Mouse (Mus musculus) kidney, adult 2 months (tissue): Measurements from ENCODE around the gene Foxc2. TPM values are rescaled to one million over a fixed set of nuclear protein-coding genes. Genes with fewer than 3 reads are reported as not detected.

Experiments used
- DNase-seq: peaks from one replicate; pipeline ENCODE4 v3.0.0; 2021
- H3K27ac ChIP-seq: fragments of 200-500 bp; 2 replicates; pipeline ENCODE4 v1.5.1; 2012; ENCODE audit warnings: low read depth, low read length, control low read depth, inconsistent platforms; ENCODE audit not compliant: insufficient read depth
- H3K27me3 ChIP-seq: fragments of 200-500 bp; replicated peaks from 2 replicates; pipeline ENCODE4 v1.6.1; 2012; ENCODE audit warnings: mild to moderate bottlenecking, moderate library complexity, low read length, inconsistent platforms; ENCODE audit not compliant: control insufficient read depth, insufficient read depth
- H3K36me3 ChIP-seq: fragments of 200-500 bp; 2 replicates; pipeline ENCODE4 v1.6.1; 2012; ENCODE audit warnings: mild to moderate bottlenecking, moderate library complexity, low read length, inconsistent platforms; ENCODE audit not compliant: control insufficient read depth, insufficient read depth
- H3K4me1 ChIP-seq: fragments of 200-500 bp; 2 replicates; pipeline ENCODE4 v1.6.1; 2011; ENCODE audit warnings: low read length; ENCODE audit not compliant: control insufficient read depth, insufficient read depth
- H3K4me3 ChIP-seq: fragments of 200-500 bp; 2 replicates; pipeline ENCODE4 v1.5.1; 2011; ENCODE audit warnings: mild to moderate bottlenecking, low read depth, low read length, control low read depth; ENCODE audit not compliant: insufficient read depth
- CTCF ChIP-seq: fragments of 200-500 bp; conservative IDR thresholded peaks from 2 replicates; pipeline ENCODE4 v1.5.1; 2011; ENCODE audit warnings: low read depth, mild to moderate bottlenecking, control low read depth, low read length, moderate library complexity, mixed read lengths; ENCODE audit not compliant: insufficient read depth, insufficient read length
- POLR2A ChIP-seq: fragments of 200-500 bp; IDR thresholded peaks from one replicate; pipeline ENCODE4 v1.6.1; 2011; ENCODE audit warnings: low read depth, low read length, control low read depth
- WGBS: fragments of 180-500 bp; shearing (Covaris S2); methylation state at CpG from one replicate; pipeline ENCODE4 v1.1.7; 2018; 5-methylcytosine and 5-hydroxymethylcytosine counted together
- polyA plus RNA-seq: library from polyadenylated mRNA; depleted of rRNA; stranded (reverse); fragments of >200 nt; gene quantifications from 2 replicates; pipeline ENCODE4 v1.2.3, GENCODE M21; 2012

Gene Foxc2
- polyA plus RNA-seq, 1 experiment = 5.8 TPM

DNA sequence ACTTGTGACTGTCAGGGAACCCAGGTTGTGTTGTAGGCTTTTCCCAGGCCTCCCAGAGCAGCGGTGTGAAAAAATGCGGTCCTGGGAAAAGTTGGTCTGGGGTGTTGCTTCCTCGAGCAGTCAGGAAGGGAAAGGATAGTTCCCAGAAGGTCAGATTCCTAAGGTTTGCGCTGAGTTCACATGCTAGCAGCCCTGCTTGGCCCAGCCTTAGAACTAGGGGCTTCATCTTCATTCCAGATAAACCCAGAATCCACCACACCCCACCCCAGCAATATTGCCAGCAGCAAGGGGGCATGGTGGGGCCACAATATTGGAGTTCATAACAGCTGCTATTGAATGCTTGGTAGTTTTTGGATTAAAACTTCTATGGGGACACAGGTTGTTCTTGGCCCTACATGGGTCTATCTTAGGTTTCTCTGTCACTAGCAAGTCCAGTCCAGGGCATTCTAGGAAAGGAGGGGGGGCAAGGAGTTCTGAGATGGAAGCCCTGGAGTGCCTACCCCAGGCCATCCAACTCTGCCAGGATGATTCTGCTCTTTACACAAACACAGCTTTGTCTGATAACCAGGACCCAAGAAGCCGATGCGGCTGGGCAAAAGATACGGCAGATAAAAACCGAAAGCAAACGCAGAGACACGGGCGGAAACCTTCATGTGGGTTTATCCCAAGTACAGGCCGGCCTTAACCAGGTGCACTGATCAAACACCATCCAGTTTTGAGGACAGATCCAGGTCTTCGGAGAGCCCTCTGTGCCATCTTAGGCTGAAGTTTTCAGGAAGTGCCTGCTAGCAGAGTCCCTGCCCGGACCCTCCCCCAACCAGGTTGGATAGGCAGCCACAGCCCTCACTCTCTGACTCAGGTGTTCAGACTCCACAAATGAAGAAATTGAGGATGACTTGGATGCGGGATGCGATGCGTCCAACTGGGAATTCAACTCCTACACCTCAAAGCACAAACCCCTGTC is 4.8 kb downstream of the Foxc2 start:
- DNase-seq = no peak
- 0 out of 2 replicates have a peak, but pooled peaks cover 6% of the 10 kb centered on the region for H3K27me3 ChIP-seq
- 45% methylated on average over 17 of the region's 17 CpGs for WGBS
- no peak overlapping the region for H3K27ac ChIP-seq
- no peaks in the 10 kb centered on the region for H3K36me3 ChIP-seq
- TF ChIP-seq CTCF (no peak), POLR2A (no peak)
- peak overlapping the region; percentile 20 for H3K4me3 ChIP-seq
- H3K4me1 ChIP-seq = no peaks in the 10 kb centered on the region

DNA sequence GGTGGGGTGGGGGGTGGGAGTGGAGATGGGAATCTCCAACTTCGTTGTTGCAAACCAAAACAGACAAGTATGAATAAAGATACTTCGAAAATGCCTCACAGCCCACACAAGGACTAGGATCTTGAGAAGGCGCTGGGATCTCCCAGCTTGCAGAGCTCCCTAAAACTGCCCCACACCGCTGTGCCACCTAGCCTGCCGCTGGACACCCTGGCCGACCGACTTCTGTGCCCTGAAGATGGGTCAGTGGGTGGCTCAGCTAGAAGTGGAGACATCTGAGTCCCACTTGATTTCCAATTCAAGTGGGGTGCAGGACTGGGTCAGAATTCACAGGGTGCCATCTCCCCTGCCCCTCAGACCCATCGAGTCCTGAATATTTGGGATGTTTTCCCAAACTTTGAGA is 5.7 kb downstream of the Foxc2 start:
- Histone ChIP-seq H3K27ac (no peak overlapping the region), H3K36me3 (no peaks in the 10 kb centered on the region), H3K4me1 (no peaks in the 10 kb centered on the region), H3K27me3 (0 out of 2 replicates have a peak, but pooled peaks cover 6% of the 10 kb centered on the region), H3K4me3 (no peak overlapping the region)
- no peak for TF ChIP-seq CTCF
- TF ChIP-seq POLR2A = no peak
- no peak for DNase-seq
- 62% methylated on average over 8 of the region's 8 CpGs for WGBS

GRCm38 (mm10) chr8:121122368-121122767 is 6.4 kb downstream of the Foxc2 start:
- Histone ChIP-seq H3K4me3 (no peak overlapping the region), H3K27ac (no peak overlapping the region), H3K36me3 (no peaks in the 10 kb centered on the region), H3K27me3 (0 out of 2 replicates have a peak, but pooled peaks cover 5% of the 10 kb centered on the region), H3K4me1 (no peaks in the 10 kb centered on the region)
- TF ChIP-seq CTCF = no peak
- TF ChIP-seq POLR2A = no peak
- 65% methylated on average over 7 of the region's 7 CpGs for WGBS
- no peak for DNase-seq

GRCm38 (mm10) chr8:121123113-121123512 is 7.1 kb downstream of the Foxc2 start:
- Histone ChIP-seq H3K36me3 (no peaks in the 10 kb centered on the region), H3K27me3 (0 out of 2 replicates have a peak, but pooled peaks cover 1% of the 10 kb centered on the region), H3K4me3 (no peak overlapping the region), H3K27ac (no peak overlapping the region), H3K4me1 (no peaks in the 10 kb centered on the region)
- TF ChIP-seq POLR2A (no peak), CTCF (no peak)
- WGBS = 91% methylated on average over 2 of the region's 2 CpGs
- no peak for DNase-seq

- H3K36me3 ChIP-seq = no peaks in the 10 kb centered on the region
- H3K27me3 ChIP-seq = no peaks in the 10 kb centered on the region
- no peak for TF ChIP-seq CTCF
- no peak for TF ChIP-seq POLR2A
- H3K27ac ChIP-seq = 0 out of 2 replicates have a peak overlapping the region, but pooled peaks have one; percentile 7
- 13% methylated on average over 17 of the region's 17 CpGs for WGBS
- no peak for DNase-seq
- no peaks in the 10 kb centered on the region for H3K4me1 ChIP-seq
- no peak overlapping the region for H3K4me3 ChIP-seq
These were observed 8.7 kb downstream of the Foxc2 start for GRCm38 (mm10) chr8:121124547-121125239.

GRCm38 (mm10) chr8:121125311-121125876 is 9.4 kb downstream of the Foxc2 start:
- peak; percentile 77 for DNase-seq
- Histone ChIP-seq H3K27ac (peak overlapping the region; percentile 33; the same call in 1 of the 2 replicates), H3K27me3 (no peaks in the 10 kb centered on the region), H3K4me3 (peak overlapping the region; percentile 12; the same call in 1 of the 2 replicates), H3K4me1 (no peaks in the 10 kb centered on the region), H3K36me3 (no peaks in the 10 kb centered on the region)
- peak; percentile 33 for TF ChIP-seq CTCF
- peak; percentile 37 for TF ChIP-seq POLR2A
- 1% methylated on average over 35 of the region's 36 CpGs for WGBS
